ENCODE assay signal across 18 mouse cellular contexts in genomic region chr4:155762357-155762756, GRCm38 (mm10). TPM values are rescaled to one million over a fixed set of nuclear protein-coding genes. Genes with fewer than 3 reads are reported as not detected.
DNase-seq lines count a peak whose midpoint lies in the region; ATAC-seq lines count a peak whose summit lies in the region.
"Had no signal": no experiment of that assay in that cellular context is flagged by ENCODE, and none has a peak within 500 bp of the region (broad histone marks: within the 10 kb centered on the region; RNA-seq: fewer than 3 reads in every experiment).

No protein-coding gene starts in this region.

- no peak overlapping the region for H3K27ac ChIP-seq in hindbrain, embryonic 13.5 days
- H3K27ac ChIP-seq in hindbrain, embryonic 10.5 days: no peak overlapping the region
- no peak overlapping the region for H3K27ac ChIP-seq in midbrain, embryonic 14.5 days (replicated peaks; ENCODE audit: low read depth, low read length)
- H3K27ac ChIP-seq in midbrain, embryonic 16.5 days (ENCODE audit: low read length): no peak overlapping the region
- H3K27ac ChIP-seq: heart, adult 2 months; intestine, embryonic 15.5 days; lung, embryonic 15.5 days had no signal

- no peaks in the 10 kb centered on the region for H3K27me3 ChIP-seq in hindbrain, embryonic 13.5 days
- H3K27me3 ChIP-seq in hindbrain, embryonic 10.5 days (ENCODE audit: insufficient read depth, poor library complexity, severe bottlenecking): no peaks in the 10 kb centered on the region
- H3K27me3 ChIP-seq in midbrain, embryonic 14.5 days (ENCODE audit: control insufficient read depth, insufficient read depth, low read length): no peaks in the 10 kb centered on the region
- no peaks in the 10 kb centered on the region for H3K27me3 ChIP-seq in midbrain, embryonic 16.5 days (ENCODE audit: control insufficient read depth, insufficient read depth, low read depth, low read length)
- H3K27me3 ChIP-seq: intestine, embryonic 15.5 days; lung, embryonic 15.5 days had no signal

- 95% methylated on average over 3 of the region's 3 CpGs for WGBS in hindbrain, embryonic 13.5 days
- 94% methylated on average over 3 of the region's 3 CpGs for WGBS in hindbrain, embryonic 10.5 days
- 93% methylated on average over 3 of the region's 3 CpGs for WGBS in midbrain, embryonic 14.5 days
- WGBS in midbrain, embryonic 16.5 days: 93% methylated on average over 3 of the region's 3 CpGs

- ATAC-seq in hindbrain, embryonic 13.5 days (ENCODE audit: low FRiP score): no peak
- no peak for ATAC-seq in midbrain, embryonic 14.5 days (ENCODE audit: low FRiP score, low TSS enrichment)
- no peak for ATAC-seq in midbrain, embryonic 16.5 days
- ATAC-seq: intestine, embryonic 15.5 days had no signal

- no peaks in the 10 kb centered on the region for H3K9me3 ChIP-seq in hindbrain, embryonic 13.5 days
- H3K9me3 ChIP-seq in hindbrain, embryonic 10.5 days: no peaks in the 10 kb centered on the region
- no peaks in the 10 kb centered on the region for H3K9me3 ChIP-seq in midbrain, embryonic 14.5 days (ENCODE audit: control insufficient read depth, low read length)
- no peaks in the 10 kb centered on the region for H3K9me3 ChIP-seq in midbrain, embryonic 16.5 days (replicated peaks; ENCODE audit: control insufficient read depth, low read length, poor library complexity, severe bottlenecking)
- H3K9me3 ChIP-seq: intestine, embryonic 15.5 days; lung, embryonic 15.5 days had no signal

- peak; percentile 50 to 77 for DNase-seq in adrenal gland, adult (ENCODE audit: inconsistent age in 2 of 2, low spot score in 1 of 2)
- no peak for DNase-seq in adrenal gland, postnatal 4 days (ENCODE audit: low spot score in 2 of 2)
- no peak for DNase-seq in hindbrain, embryonic 10.5 days (ENCODE audit: low spot score)
- no peak for DNase-seq in midbrain, embryonic 14.5 days
- no peak for DNase-seq in retina, postnatal 1 day
- no peak for DNase-seq in spleen, postnatal 4 days (ENCODE audit: low spot score in 2 of 2)
- DNase-seq: cerebellum, adult 8-10 months; embryo, embryonic 11 days; kidney, postnatal 14 days; right cerebral cortex, postnatal 4 days had no signal

- 0 out of 2 replicates have a peak overlapping the region, but pooled peaks have one; percentile 4 for H3K4me3 ChIP-seq in hindbrain, embryonic 13.5 days
- H3K4me3 ChIP-seq in hindbrain, embryonic 10.5 days: no peak overlapping the region
- H3K4me3 ChIP-seq in midbrain, embryonic 14.5 days (replicated peaks; ENCODE audit: low read depth, low read length): no peak overlapping the region
- no peak overlapping the region for H3K4me3 ChIP-seq in midbrain, embryonic 16.5 days (ENCODE audit: low read depth, low read length)

- peaks cover 34% of the 10 kb centered on the region for H3K4me1 ChIP-seq in hindbrain, embryonic 13.5 days (replicated peaks)
- peaks cover 40% of the 10 kb centered on the region for H3K4me1 ChIP-seq in hindbrain, embryonic 10.5 days (replicated peaks)
- peaks cover 14% of the 10 kb centered on the region for H3K4me1 ChIP-seq in midbrain, embryonic 14.5 days (ENCODE audit: control insufficient read depth, insufficient read depth, low read length)
- H3K4me1 ChIP-seq in midbrain, embryonic 16.5 days (ENCODE audit: control insufficient read depth, insufficient read depth, low read length): peaks cover 23% of the 10 kb centered on the region

- H3K9ac ChIP-seq in hindbrain, embryonic 13.5 days: no peak overlapping the region
- H3K9ac ChIP-seq in midbrain, embryonic 14.5 days (replicated peaks; ENCODE audit: low read length): no peak overlapping the region
- no peak overlapping the region for H3K9ac ChIP-seq in midbrain, embryonic 16.5 days (ENCODE audit: low read depth, low read length)

- H3K36me3 ChIP-seq in hindbrain, embryonic 13.5 days: peaks cover 3% of the 10 kb centered on the region
- H3K36me3 ChIP-seq in hindbrain, embryonic 10.5 days: peaks cover 11% of the 10 kb centered on the region
- no peaks in the 10 kb centered on the region; the same call in 1 of the 2 replicates for H3K36me3 ChIP-seq in midbrain, embryonic 14.5 days (ENCODE audit: control insufficient read depth, insufficient read depth, low read length)
- H3K36me3 ChIP-seq in midbrain, embryonic 16.5 days (ENCODE audit: control insufficient read depth, insufficient read depth, low read length): 0 out of 2 replicates have a peak, but pooled peaks cover 2% of the 10 kb centered on the region

- H3K4me2 ChIP-seq in hindbrain, embryonic 13.5 days: no peak overlapping the region; the same call in 1 of the 2 replicates
- 0 out of 2 replicates have a peak overlapping the region, but pooled peaks have one; percentile 97 for H3K4me2 ChIP-seq in midbrain, embryonic 14.5 days (ENCODE audit: low read length)
- no peak overlapping the region for H3K4me2 ChIP-seq in midbrain, embryonic 16.5 days (ENCODE audit: low read length)

RNA-seq across cellular contexts. Expression of gene Atad3a, which starts 1.5 kb away (rescaled TPM):
- total RNA-seq in adrenal gland, postnatal 4 days (2021): 100 to 1,000 TPM in 1 of 2 experiments, 10 to 100 TPM in 1; 99.1 to 102 TPM
- polyA plus RNA-seq in hindbrain, embryonic 13.5 days (2015; fragmentation: Nextera tagmentation; extraction: Ambion mirVana): 78.1 and 82.3 TPM in 2 replicates
- polyA plus RNA-seq in hindbrain, embryonic 10.5 days (2016; fragmentation: Nextera tagmentation; extraction: Ambion mirVana): 110 and 124 TPM in 2 replicates
- polyA plus RNA-seq in midbrain, embryonic 14.5 days (2014; fragmentation: Nextera tagmentation; extraction: Ambion mirVana): 77.4 and 79.8 TPM in 2 replicates
- 87.9 and 93.2 TPM in 2 replicates for polyA plus RNA-seq in midbrain, embryonic 16.5 days (2015; fragmentation: Nextera tagmentation; extraction: Ambion mirVana)

RNA-seq across cellular contexts. Expression of gene Vwa1, which starts 12.1 kb away (rescaled TPM):
- total RNA-seq in adrenal gland, postnatal 4 days (2021): 1 to 10 TPM; 5.7 to 7.4 TPM
- 23.2 and 24.4 TPM in 2 replicates for polyA plus RNA-seq in hindbrain, embryonic 13.5 days (2015; fragmentation: Nextera tagmentation; extraction: Ambion mirVana)
- polyA plus RNA-seq in hindbrain, embryonic 10.5 days (2016; fragmentation: Nextera tagmentation; extraction: Ambion mirVana): 13.4 and 14.0 TPM in 2 replicates
- 18.0 and 24.4 TPM in 2 replicates for polyA plus RNA-seq in midbrain, embryonic 14.5 days (2014; fragmentation: Nextera tagmentation; extraction: Ambion mirVana)
- 31.0 and 31.5 TPM in 2 replicates for polyA plus RNA-seq in midbrain, embryonic 16.5 days (2015; fragmentation: Nextera tagmentation; extraction: Ambion mirVana)

RNA-seq across cellular contexts. Expression of gene Tmem88b, which starts 23.3 kb away (rescaled TPM):
- total RNA-seq in adrenal gland, postnatal 4 days (2021): under 1 TPM; 0.79 to 0.84 TPM
- polyA plus RNA-seq in hindbrain, embryonic 13.5 days (2015; fragmentation: Nextera tagmentation; extraction: Ambion mirVana): 0.49 and 0.62 TPM in 2 replicates
- 0.31 and 0.67 TPM in 2 replicates for polyA plus RNA-seq in hindbrain, embryonic 10.5 days (2016; fragmentation: Nextera tagmentation; extraction: Ambion mirVana)
- polyA plus RNA-seq in midbrain, embryonic 14.5 days (2014; fragmentation: Nextera tagmentation; extraction: Ambion mirVana): 0.43 and 0.51 TPM in 2 replicates
- polyA plus RNA-seq in midbrain, embryonic 16.5 days (2015; fragmentation: Nextera tagmentation; extraction: Ambion mirVana): 0.85 and 1.1 TPM in 2 replicates
- total RNA-seq: megakaryocyte progenitor cell, adult 5-6 weeks had no signal

RNA-seq across cellular contexts. Expression of gene Tmem240, which starts 27.8 kb away (rescaled TPM):
- 1 to 10 TPM; 1.5 to 2.2 TPM for total RNA-seq in adrenal gland, postnatal 4 days (2021)
- polyA plus RNA-seq in hindbrain, embryonic 13.5 days (2015; fragmentation: Nextera tagmentation; extraction: Ambion mirVana): 11.6 and 12.0 TPM in 2 replicates
- polyA plus RNA-seq in hindbrain, embryonic 10.5 days (2016; fragmentation: Nextera tagmentation; extraction: Ambion mirVana): 0.85 and 1.6 TPM in 2 replicates
- polyA plus RNA-seq in midbrain, embryonic 14.5 days (2014; fragmentation: Nextera tagmentation; extraction: Ambion mirVana): 7.5 and 19.8 TPM in 2 replicates
- 22.0 and 25.3 TPM in 2 replicates for polyA plus RNA-seq in midbrain, embryonic 16.5 days (2015; fragmentation: Nextera tagmentation; extraction: Ambion mirVana)

RNA-seq across cellular contexts. Expression of gene Ankrd65, which starts 27.9 kb away (rescaled TPM):
- not detected for total RNA-seq in adrenal gland, postnatal 4 days (2021)
- not detected in 2 replicates for polyA plus RNA-seq in hindbrain, embryonic 13.5 days (2015; fragmentation: Nextera tagmentation; extraction: Ambion mirVana)
- 0.18 TPM in 1 of 2 replicates, not detected in the other for polyA plus RNA-seq in hindbrain, embryonic 10.5 days (2016; fragmentation: Nextera tagmentation; extraction: Ambion mirVana)
- polyA plus RNA-seq in midbrain, embryonic 14.5 days (2014; fragmentation: Nextera tagmentation; extraction: Ambion mirVana): not detected in 2 replicates
- polyA plus RNA-seq in midbrain, embryonic 16.5 days (2015; fragmentation: Nextera tagmentation; extraction: Ambion mirVana): not detected in 2 replicates
- total RNA-seq: heart, adult 2 months; heart, postnatal 25 days; layer of hippocampus, postnatal 10 days; megakaryocyte progenitor cell, adult 5-6 weeks had no signal
- polyA plus RNA-seq: intestine, embryonic 15.5 days had no signal

Comparison
In these comparisons a context has a peak if more than half of its experiments do, and no peak if none do; other contexts are left out.
1. DNase-seq: peak in adrenal gland, adult (2 of 2); none in adrenal gland, postnatal 4 days (0 of 2), hindbrain, embryonic 10.5 days (single experiment), midbrain, embryonic 14.5 days (single experiment), retina, postnatal 1 day (single experiment) and spleen, postnatal 4 days (0 of 2).